Mouse (Mus musculus) limb, embryonic 13.5 days (tissue): ENCODE measurements around the gene Serpinb1b. TPM values are rescaled to one million over a fixed set of nuclear protein-coding genes. Genes with fewer than 3 reads are reported as not detected.
A peak's percentile ranks its signal among the peaks of the same experiment; 100 is the strongest.
"Not testable (repeated sequence)": the region's sequence is repeated elsewhere in the genome, so short reads cannot be mapped to it uniquely, and the experiment has no call there.

Experiments used
- ATAC-seq: fragments of 200-750 bp; cut with Nextera tagmentation; 2 replicates; pipeline ENCODE4 v1.8.0; 2017; ENCODE audit warnings: low read depth, moderate number of reproducible peaks, moderate TSS enrichment; ENCODE audit not compliant: low FRiP score
- H3K27ac ChIP-seq: fragments of 300-500 bp; sonication (generic); 2 replicates; pipeline ENCODE4 v1.5.1; 2015; ENCODE audit warnings: inconsistent platforms, mild to moderate bottlenecking, moderate library complexity
- H3K27me3 ChIP-seq: fragments of 300-500 bp; sonication (generic); 2 replicates; pipeline ENCODE4 v1.6.1; 2015; ENCODE audit warnings: mild to moderate bottlenecking, inconsistent platforms
- H3K36me3 ChIP-seq: fragments of 300-500 bp; sonication (generic); 2 replicates; pipeline ENCODE4 v1.6.1; 2015; ENCODE audit warnings: inconsistent platforms, mild to moderate bottlenecking, moderate library complexity
- H3K4me1 ChIP-seq: fragments of 300-500 bp; sonication (generic); 2 replicates; pipeline ENCODE4 v1.6.1; 2015; ENCODE audit warnings: inconsistent platforms
- H3K4me2 ChIP-seq: fragments of 300-500 bp; sonication (generic); replicated peaks from 2 replicates; pipeline ENCODE4 v1.6.1; 2015; ENCODE audit warnings: inconsistent platforms, mild to moderate bottlenecking, moderate library complexity
- H3K4me3 ChIP-seq: fragments of 300-500 bp; sonication (generic); 2 replicates; pipeline ENCODE4 v1.5.1; 2015; ENCODE audit warnings: moderate library complexity, mild to moderate bottlenecking, inconsistent platforms
- H3K9ac ChIP-seq: fragments of 300-500 bp; sonication (generic); 2 replicates; pipeline ENCODE4 v1.6.1; 2015; ENCODE audit warnings: mild to moderate bottlenecking, inconsistent platforms
- H3K9me3 ChIP-seq: fragments of 300-500 bp; sonication (generic); 2 replicates; pipeline ENCODE4 v1.6.1; 2016; ENCODE audit warnings: inconsistent platforms
- WGBS: fragments of 180-500 bp; shearing (Covaris S2); methylation state at CpG from one replicate; pipeline ENCODE4 v1.1.7; 2015; 5-methylcytosine and 5-hydroxymethylcytosine counted together
- polyA plus RNA-seq: library from polyadenylated mRNA; unstranded; fragments of >200 nt; fragmentation: Nextera tagmentation; extraction: Ambion mirVana; gene quantifications from 2 replicates; pipeline ENCODE4 v1.2.1, GENCODE M21; 2015

Serpinb1b gene
- 0.17 and 0.49 TPM in 2 replicates for polyA plus RNA-seq

GRCm38 (mm10) chr13:33078056-33078705, at the start of gene Serpinb1b:
Serpinb1b (plus strand) TSS chr13:33078575.
- Histone ChIP-seq H3K4me2 (no peak within 1 kb of the TSS), H3K4me3 (no peak within 1 kb of the TSS), H3K27ac (no peak within 1 kb of the TSS), H3K36me3 (no peaks in the 10 kb centered on the region), H3K4me1 (no peaks in the 10 kb centered on the region), H3K9ac (no peak within 1 kb of the TSS), H3K9me3 (no peaks in the 10 kb centered on the region), H3K27me3 (no peaks in the 10 kb centered on the region)
- no peak for ATAC-seq
- WGBS = 45% methylated on average over 3 of the region's 3 CpGs

GRCm38 (mm10) chr13:33029478-33029877, 48.9 kb upstream of the Serpinb1b start:
- H3K27ac ChIP-seq, H3K4me1 ChIP-seq, H3K27me3 ChIP-seq, H3K36me3 ChIP-seq, ATAC-seq, H3K9me3 ChIP-seq, H3K4me2 ChIP-seq, H3K9ac ChIP-seq, H3K4me3 ChIP-seq: not testable (repeated sequence)
- WGBS = 96% methylated on average over 2 of the region's 2 CpGs

DNA sequence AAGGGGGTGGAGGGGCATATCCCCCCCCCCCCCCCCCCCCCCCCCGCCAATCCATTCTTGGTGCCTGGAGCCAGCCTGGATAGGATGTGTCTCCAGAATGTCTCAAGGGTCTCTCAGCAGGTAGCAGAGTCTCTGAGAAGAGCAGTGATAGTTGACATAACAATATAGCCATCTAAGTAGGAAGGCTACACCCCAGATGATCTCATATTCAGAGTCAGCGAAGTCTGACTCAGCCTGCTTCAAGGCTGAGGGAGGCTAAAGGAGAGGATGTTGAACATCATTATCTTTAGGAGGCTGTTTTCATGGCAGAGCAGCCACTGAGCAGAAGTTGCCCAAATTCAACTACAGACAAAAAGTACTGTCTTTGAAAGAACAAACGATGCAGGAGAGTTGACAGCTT, 48.1 kb upstream of the Serpinb1b start:
- H3K27ac ChIP-seq = no peak overlapping the region
- no peak overlapping the region for H3K4me2 ChIP-seq
- 91% methylated on average over 2 of the region's 3 CpGs for WGBS
- no peak overlapping the region for H3K9ac ChIP-seq
- H3K36me3 ChIP-seq = no peaks in the 10 kb centered on the region
- H3K9me3 ChIP-seq = no peaks in the 10 kb centered on the region
- H3K27me3 ChIP-seq = no peaks in the 10 kb centered on the region
- H3K4me1 ChIP-seq = no peaks in the 10 kb centered on the region
- no peak for ATAC-seq
- H3K4me3 ChIP-seq = no peak overlapping the region

DNA sequence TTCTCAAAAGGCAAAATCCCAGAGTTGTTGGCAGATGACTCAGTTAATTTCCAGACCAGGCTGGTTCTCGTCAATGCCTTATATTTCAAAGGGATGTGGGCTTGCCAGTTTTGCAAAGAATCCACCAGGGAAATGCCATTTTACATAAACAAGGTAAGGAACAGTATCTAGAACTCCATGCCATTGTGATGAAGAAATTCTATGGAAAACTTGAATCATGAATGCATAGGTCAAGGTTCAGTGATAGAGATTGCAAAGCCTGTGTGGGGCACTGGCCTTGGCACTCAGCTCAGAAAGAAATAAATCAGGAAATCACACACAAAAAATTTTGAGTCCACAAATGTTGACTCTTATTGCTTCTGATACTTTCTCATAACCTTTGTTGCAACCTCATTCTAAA, 42.9 kb upstream of the Serpinb1b start:
- 65% methylated on average over 1 of the region's 1 CpGs for WGBS
- no peak overlapping the region for H3K4me3 ChIP-seq
- no peak for ATAC-seq
- no peaks in the 10 kb centered on the region for H3K27me3 ChIP-seq
- no peaks in the 10 kb centered on the region for H3K9me3 ChIP-seq
- no peaks in the 10 kb centered on the region for H3K4me1 ChIP-seq
- H3K36me3 ChIP-seq = no peaks in the 10 kb centered on the region
- no peak overlapping the region for H3K27ac ChIP-seq
- H3K4me2 ChIP-seq = no peak overlapping the region
- H3K9ac ChIP-seq = no peak overlapping the region

DNA sequence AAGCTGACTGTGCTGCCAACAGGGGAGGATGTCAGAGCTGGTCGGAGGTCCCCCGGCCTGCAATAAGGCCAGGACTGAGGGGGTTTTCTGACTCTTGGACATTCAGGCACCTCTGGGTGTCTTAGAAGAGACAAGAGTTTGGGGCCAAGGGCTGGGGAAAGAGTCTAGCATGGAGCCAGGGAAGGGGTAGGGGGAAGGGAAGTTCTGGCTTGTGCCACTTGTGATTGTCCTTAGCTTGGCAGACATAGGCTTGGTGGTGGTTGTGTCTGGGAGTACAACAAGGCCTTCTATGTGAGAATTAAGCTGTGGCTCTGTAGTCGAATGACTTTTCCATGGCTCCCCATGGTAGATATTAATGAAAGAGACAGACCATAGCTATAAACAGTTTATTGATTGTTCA, 34.8 kb upstream of the Serpinb1b start:
- ATAC-seq = no peak
- Histone ChIP-seq H3K4me1 (no peaks in the 10 kb centered on the region), H3K9me3 (no peaks in the 10 kb centered on the region), H3K4me3 (no peak overlapping the region), H3K36me3 (no peaks in the 10 kb centered on the region), H3K27me3 (no peaks in the 10 kb centered on the region), H3K27ac (no peak overlapping the region), H3K9ac (no peak overlapping the region), H3K4me2 (no peak overlapping the region)
- WGBS = 92% methylated on average over 3 of the region's 3 CpGs

DNA sequence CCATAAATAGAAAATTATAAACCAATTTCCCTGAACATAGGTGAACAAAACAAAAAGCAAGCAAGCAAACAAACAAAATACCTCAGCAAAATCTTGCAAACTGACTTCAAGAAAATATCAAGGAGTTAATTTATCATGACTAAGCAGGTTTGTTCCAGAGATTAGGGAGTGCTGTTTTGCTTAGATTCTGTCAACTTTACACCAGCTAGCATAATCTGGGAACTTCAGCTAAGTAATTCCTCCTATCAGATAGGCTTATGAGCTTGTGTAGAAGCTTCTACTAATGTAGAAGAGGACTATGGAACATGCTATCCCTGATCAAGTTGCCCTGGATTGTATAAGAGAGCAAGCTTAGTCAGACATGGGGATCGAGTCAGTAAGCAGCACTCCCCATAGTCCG, 31.1 kb upstream of the Serpinb1b start:
- Histone ChIP-seq H3K36me3 (no peaks in the 10 kb centered on the region), H3K27ac (no peak overlapping the region), H3K27me3 (no peaks in the 10 kb centered on the region), H3K4me1 (no peaks in the 10 kb centered on the region), H3K4me3 (no peak overlapping the region), H3K9me3 (no peaks in the 10 kb centered on the region), H3K4me2 (no peak overlapping the region), H3K9ac (no peak overlapping the region)
- ATAC-seq = no peak
- WGBS = 81% methylated on average over 2 of the region's 2 CpGs

- WGBS = 73% methylated on average over 4 of the region's 4 CpGs
- Histone ChIP-seq H3K4me2 (no peak overlapping the region), H3K9me3 (no peaks in the 10 kb centered on the region), H3K9ac (no peak overlapping the region), H3K4me1 (no peaks in the 10 kb centered on the region), H3K36me3 (no peaks in the 10 kb centered on the region), H3K4me3 (no peak overlapping the region), H3K27ac (no peak overlapping the region), H3K27me3 (no peaks in the 10 kb centered on the region)
- ATAC-seq = no peak
These were observed 30.2 kb upstream of the Serpinb1b start for GRCm38 (mm10) chr13:33048187-33048586.

GRCm38 (mm10) chr13:33051697-33052096, 26.7 kb upstream of the Serpinb1b start:
- ATAC-seq = no peak
- no peaks in the 10 kb centered on the region for H3K27me3 ChIP-seq
- WGBS = 71% methylated on average over 3 of the region's 3 CpGs

GRCm38 (mm10) chr13:33063048-33063447, 15.3 kb upstream of the Serpinb1b start:
- no peak for ATAC-seq
- Histone ChIP-seq H3K4me1 (no peaks in the 10 kb centered on the region), H3K9ac (no peak overlapping the region), H3K4me2 (no peak overlapping the region), H3K9me3 (no peaks in the 10 kb centered on the region), H3K27ac (no peak overlapping the region), H3K36me3 (no peaks in the 10 kb centered on the region), H3K27me3 (no peaks in the 10 kb centered on the region), H3K4me3 (no peak overlapping the region)
- 89% methylated on average over 1 of the region's 1 CpGs for WGBS

More at GRCm38 (mm10) chr13:33051697-33052096, 26.7 kb upstream of the Serpinb1b start:
- H3K36me3 ChIP-seq = no peaks in the 10 kb centered on the region
- no peaks in the 10 kb centered on the region for H3K9me3 ChIP-seq
- H3K4me3 ChIP-seq = no peak overlapping the region
- no peak overlapping the region for H3K4me2 ChIP-seq
- H3K4me1 ChIP-seq = no peaks in the 10 kb centered on the region
- no peak overlapping the region for H3K9ac ChIP-seq
- H3K27ac ChIP-seq = no peak overlapping the region

GRCm38 (mm10) chr13:33067387-33067977, 10.9 kb upstream of the Serpinb1b start:
- Histone ChIP-seq H3K9ac (no peak overlapping the region), H3K27me3 (no peaks in the 10 kb centered on the region), H3K27ac (no peak overlapping the region), H3K4me2 (no peak overlapping the region), H3K9me3 (no peaks in the 10 kb centered on the region), H3K36me3 (no peaks in the 10 kb centered on the region), H3K4me3 (no peak overlapping the region), H3K4me1 (no peaks in the 10 kb centered on the region)
- WGBS = 65% methylated on average over 1 of the region's 1 CpGs
- no peak for ATAC-seq

GRCm38 (mm10) chr13:33068164-33068563, 10.2 kb upstream of the Serpinb1b start:
- ATAC-seq = no peak
- Histone ChIP-seq H3K4me3 (no peak overlapping the region), H3K27me3 (no peaks in the 10 kb centered on the region), H3K9me3 (no peaks in the 10 kb centered on the region), H3K4me2 (no peak overlapping the region), H3K9ac (no peak overlapping the region), H3K36me3 (no peaks in the 10 kb centered on the region), H3K4me1 (no peaks in the 10 kb centered on the region), H3K27ac (no peak overlapping the region)
- 87% methylated on average over 3 of the region's 3 CpGs for WGBS

GRCm38 (mm10) chr13:33071776-33072175, 6.6 kb upstream of the Serpinb1b start:
- H3K4me1 ChIP-seq = no peaks in the 10 kb centered on the region
- no peaks in the 10 kb centered on the region for H3K9me3 ChIP-seq
- no peak overlapping the region for H3K9ac ChIP-seq
- no peaks in the 10 kb centered on the region for H3K27me3 ChIP-seq
- no peak overlapping the region for H3K27ac ChIP-seq
- 75% methylated on average over 5 of the region's 5 CpGs for WGBS
- no peak overlapping the region for H3K4me2 ChIP-seq
- H3K36me3 ChIP-seq = no peaks in the 10 kb centered on the region
- ATAC-seq = no peak
- no peak overlapping the region for H3K4me3 ChIP-seq

- no peaks in the 10 kb centered on the region for H3K36me3 ChIP-seq
These were observed 4.3 kb upstream of the Serpinb1b start for GRCm38 (mm10) chr13:33074029-33074428.

More at GRCm38 (mm10) chr13:33074029-33074428, 4.3 kb upstream of the Serpinb1b start:
- H3K4me2 ChIP-seq = no peak overlapping the region
- ATAC-seq = peak; percentile 64; the same call in 1 of the 2 replicates
- H3K27ac ChIP-seq = no peak overlapping the region
- H3K4me1 ChIP-seq = no peaks in the 10 kb centered on the region
- no peaks in the 10 kb centered on the region for H3K27me3 ChIP-seq
- H3K9ac ChIP-seq = no peak overlapping the region
- no peak overlapping the region for H3K4me3 ChIP-seq
- no peaks in the 10 kb centered on the region for H3K9me3 ChIP-seq
